Mouse (Mus musculus): ENCODE data around the gene Trim13. TPM values are rescaled to one million over a fixed set of nuclear protein-coding genes. Genes with fewer than 3 reads are reported as not detected.

Trim13 gene
- polyA plus RNA-seq, 1 experiment from 2014 or later: 59.0 TPM

DNA sequence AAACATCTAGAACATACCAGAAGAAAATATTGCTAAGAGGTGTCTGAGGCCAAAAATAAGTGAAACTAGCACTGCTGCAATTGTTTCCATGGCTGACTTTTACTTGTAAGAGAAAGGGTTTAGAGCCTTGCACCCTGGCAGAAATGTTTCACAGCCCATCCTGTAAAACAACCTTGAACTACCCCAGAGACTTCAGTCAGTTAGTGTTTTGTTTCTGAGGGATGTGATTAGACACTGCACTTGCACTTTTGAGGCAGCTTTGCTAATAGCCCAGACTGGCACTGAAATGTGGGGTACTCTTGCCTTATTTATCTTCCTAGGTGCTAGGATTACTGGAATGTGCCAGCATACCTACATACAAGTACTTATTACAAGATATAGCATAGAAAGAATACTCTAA, 37.9 kb downstream of the Trim13 start:
- no peak for ATAC-seq (ENCODE audit: low read depth)
- Histone ChIP-seq H3K4me2 (no peak overlapping the region), H3K4me1 (replicated peaks) (no peaks in the 10 kb centered on the region), H3K27me3 (no peaks in the 10 kb centered on the region), H3K9me3 (no peaks in the 10 kb centered on the region), H3K27ac (replicated peaks) (no peak overlapping the region), H3K9ac (no peak overlapping the region), H3K36me3 (peaks cover 6% of the 10 kb centered on the region; the same call in 1 of the 2 replicates), H3K4me3 (no peak overlapping the region)

DNA sequence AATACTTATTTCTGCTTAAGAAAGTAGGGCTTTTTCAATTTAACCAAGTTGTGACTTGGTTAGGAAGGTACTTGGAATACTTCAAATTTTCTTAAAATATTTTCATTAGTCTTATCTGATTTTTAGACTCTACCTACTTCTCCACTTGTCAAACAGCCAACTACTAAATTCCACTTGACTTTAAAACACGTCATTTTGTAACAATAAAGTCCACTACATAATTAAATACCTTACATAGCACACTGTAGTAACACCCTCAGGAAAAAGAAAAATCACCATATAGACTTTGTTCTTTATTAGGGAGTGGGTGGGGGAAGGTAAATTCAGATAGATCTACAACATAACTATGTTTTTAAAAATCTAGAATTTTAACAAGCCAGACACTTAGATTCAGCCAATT, 44.6 kb downstream of the Trim13 start:
- no peak overlapping the region for H3K4me2 ChIP-seq
- WGBS: 46% methylated on average over 1 of the region's 1 CpGs
- no peak overlapping the region for H3K4me3 ChIP-seq
- no peak overlapping the region for H3K27ac ChIP-seq (replicated peaks)
- no peak overlapping the region for H3K9ac ChIP-seq
- no peak for ATAC-seq (ENCODE audit: low read depth)
- no peaks in the 10 kb centered on the region for H3K4me1 ChIP-seq (replicated peaks)
- no peaks in the 10 kb centered on the region for H3K9me3 ChIP-seq
- H3K36me3 ChIP-seq: no peaks in the 10 kb centered on the region
- H3K27me3 ChIP-seq: no peaks in the 10 kb centered on the region

DNA sequence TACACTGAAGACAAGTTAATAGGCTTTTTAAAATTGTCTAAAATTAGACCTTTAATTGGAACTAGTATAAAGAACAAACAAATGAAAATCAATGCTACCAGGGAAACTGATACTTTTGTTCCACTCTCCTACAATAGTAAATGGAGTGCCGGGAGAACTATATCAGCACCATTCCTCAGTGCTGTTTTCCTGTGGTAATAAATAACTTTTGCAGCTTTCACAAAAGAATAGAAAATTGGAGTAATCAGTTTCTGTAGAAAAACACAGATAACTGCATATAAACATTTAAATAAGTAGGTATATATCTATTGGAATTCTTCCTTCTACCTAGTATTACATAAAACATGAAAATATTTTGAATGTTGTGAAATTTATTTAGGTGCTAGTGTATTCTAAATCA, 47.5 kb downstream of the Trim13 start:
- Histone ChIP-seq H3K27ac (replicated peaks) (no peak overlapping the region), H3K36me3 (no peaks in the 10 kb centered on the region), H3K4me1 (replicated peaks) (peaks cover 5% of the 10 kb centered on the region), H3K4me3 (no peak overlapping the region), H3K4me2 (peak overlapping the region; percentile 27; the same call in 1 of the 2 replicates), H3K9me3 (no peaks in the 10 kb centered on the region), H3K27me3 (no peaks in the 10 kb centered on the region), H3K9ac (no peak overlapping the region)
- no peak for ATAC-seq (ENCODE audit: low read depth)
- 13% methylated on average over 1 of the region's 1 CpGs for WGBS

DNA sequence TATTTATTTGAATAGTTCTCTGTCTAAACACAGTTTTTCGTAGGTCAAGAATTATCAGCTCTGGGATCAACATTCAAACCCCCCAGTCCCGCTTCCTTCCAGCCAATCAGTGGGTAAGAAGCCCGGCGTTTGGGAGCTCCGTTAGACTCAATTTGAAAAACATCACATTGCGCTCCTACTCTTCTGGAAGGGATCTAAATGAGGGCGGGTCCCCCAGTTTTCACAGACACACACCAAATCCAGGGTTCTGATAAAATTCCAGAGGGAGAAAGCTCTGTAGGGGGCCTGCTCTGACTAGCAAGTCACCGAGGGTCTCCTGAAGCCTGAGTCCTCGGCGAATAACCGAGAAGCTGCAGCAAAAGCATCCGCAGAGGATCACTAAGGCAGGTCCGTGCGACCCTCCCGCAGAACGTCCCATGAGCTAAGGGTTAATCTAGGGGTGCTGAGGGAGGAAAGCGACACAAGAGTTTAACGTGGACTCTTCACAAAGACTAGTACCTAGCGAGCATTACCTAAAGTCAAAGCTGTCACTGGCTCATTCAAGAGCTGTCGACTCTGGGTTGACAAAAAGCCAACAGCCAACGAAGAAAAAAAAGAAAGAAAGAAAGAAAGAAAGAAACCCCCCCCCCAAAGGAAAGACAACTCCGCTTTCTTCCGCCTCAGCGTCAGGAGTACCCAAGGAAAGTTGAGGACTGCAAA, 49.3 kb downstream of the Trim13 start:
- Histone ChIP-seq H3K4me3 (peak overlapping the region; percentile 82), H3K9ac (peak overlapping the region; percentile 87), H3K36me3 (no peaks in the 10 kb centered on the region), H3K27ac (replicated peaks) (peak overlapping the region; percentile 90), H3K9me3 (no peaks in the 10 kb centered on the region), H3K4me1 (replicated peaks) (peaks cover 5% of the 10 kb centered on the region), H3K27me3 (no peaks in the 10 kb centered on the region), H3K4me2 (peak overlapping the region; percentile 91)
- ATAC-seq (ENCODE audit: low read depth): no peak
- WGBS: under 1% methylated on average over 24 of the region's 24 CpGs

DNA sequence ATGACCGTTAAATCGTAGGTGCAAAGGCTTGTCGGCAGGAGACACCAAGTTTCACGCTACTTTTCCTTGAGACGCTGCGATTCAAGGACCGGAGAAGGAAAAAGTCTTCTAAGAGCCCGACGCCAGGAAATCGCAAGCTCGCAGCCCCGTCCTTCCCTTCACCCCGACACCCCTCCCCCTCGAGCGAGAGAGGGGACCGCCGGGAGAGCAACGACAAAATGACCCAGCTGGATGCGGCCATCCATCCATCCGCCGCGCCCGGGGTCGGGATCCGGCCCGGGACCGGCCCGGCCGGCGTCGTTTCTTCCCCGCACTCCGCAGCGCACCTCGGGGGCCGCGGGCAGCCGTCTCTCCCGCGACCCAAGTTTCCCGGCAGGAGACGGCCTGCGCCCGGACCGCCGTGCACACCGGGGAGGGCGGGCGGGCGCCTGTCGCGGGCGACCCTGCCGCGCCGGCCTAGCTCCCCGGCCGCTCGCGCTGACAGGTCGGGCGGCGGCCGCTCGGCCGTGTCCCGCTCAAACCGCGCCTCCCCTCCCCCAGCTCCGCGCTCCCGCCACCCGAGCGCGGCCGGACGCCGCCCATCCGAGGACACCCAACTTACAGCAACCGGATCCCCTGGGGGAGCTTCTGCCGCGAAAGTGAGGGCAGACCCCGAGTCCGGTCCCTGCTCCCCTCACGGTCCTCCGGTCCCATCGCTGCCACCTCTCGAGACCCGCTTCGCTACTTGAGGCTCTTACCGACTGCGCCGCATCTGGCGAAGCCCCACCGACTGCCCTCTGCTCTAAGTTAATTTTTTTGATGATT, 50.0 kb downstream of the Trim13 start:
- peak; percentile 71 for ATAC-seq (ENCODE audit: low read depth)
- peak overlapping the region; percentile 87 for H3K9ac ChIP-seq
- under 1% methylated on average over 64 of the region's 95 CpGs for WGBS
- peak overlapping the region; percentile 82 for H3K4me3 ChIP-seq
- no peaks in the 10 kb centered on the region for H3K27me3 ChIP-seq
- no peaks in the 10 kb centered on the region for H3K36me3 ChIP-seq
- H3K4me2 ChIP-seq: peak overlapping the region; percentile 91
- H3K4me1 ChIP-seq (replicated peaks): peaks cover 5% of the 10 kb centered on the region
- H3K9me3 ChIP-seq: no peaks in the 10 kb centered on the region
- H3K27ac ChIP-seq (replicated peaks): peak overlapping the region; percentile 90

DNA sequence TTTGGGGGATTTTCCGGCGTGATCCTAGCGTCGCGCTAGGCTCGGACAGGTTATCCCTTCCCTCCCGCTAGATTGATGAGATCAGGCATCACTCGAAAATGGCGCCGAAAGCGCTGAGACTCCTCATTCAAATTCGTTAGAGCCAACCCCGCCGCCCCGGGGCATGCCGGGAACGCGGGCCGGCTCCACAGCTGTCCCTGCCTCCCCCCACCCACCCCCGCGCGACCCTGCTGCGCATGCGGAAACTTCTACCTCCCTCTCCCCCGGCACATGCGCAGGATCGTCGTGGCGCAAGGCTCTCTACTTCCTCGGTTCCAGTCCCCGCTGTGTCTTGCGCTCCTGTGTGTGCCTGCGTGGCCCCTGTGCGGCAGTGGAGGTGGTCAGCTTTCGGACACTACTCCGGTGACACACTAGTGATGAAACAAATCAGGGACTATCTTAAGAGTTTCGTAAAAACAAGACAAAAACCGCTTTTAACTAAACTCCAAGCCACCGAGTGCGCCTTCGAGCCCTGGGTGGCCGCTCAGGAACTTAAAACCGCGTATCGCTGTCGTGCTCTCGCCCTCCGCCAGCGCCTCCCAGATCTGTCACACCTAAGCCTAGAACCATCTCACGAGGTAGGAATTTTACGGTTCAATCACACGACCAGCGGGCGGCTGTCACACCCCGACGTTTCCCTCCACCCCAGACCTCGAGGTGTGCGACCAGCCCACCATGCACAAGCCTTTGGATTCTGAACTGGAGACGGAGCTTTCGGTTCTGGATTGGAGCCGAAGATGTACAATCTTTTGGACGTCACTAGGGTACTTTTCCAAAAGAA, 50.8 kb downstream of the Trim13 start:
- H3K9ac ChIP-seq: peak overlapping the region; percentile 87
- ATAC-seq (ENCODE audit: low read depth): peak; percentile 95
- H3K27me3 ChIP-seq: no peaks in the 10 kb centered on the region
- peak overlapping the region; percentile 82 for H3K4me3 ChIP-seq
- no peaks in the 10 kb centered on the region for H3K9me3 ChIP-seq
- peak overlapping the region; percentile 90 for H3K27ac ChIP-seq (replicated peaks)
- no peaks in the 10 kb centered on the region for H3K36me3 ChIP-seq
- peaks cover 5% of the 10 kb centered on the region for H3K4me1 ChIP-seq (replicated peaks)
- 2% methylated on average over 62 of the region's 62 CpGs for WGBS
- H3K4me2 ChIP-seq: peak overlapping the region; percentile 91

DNA sequence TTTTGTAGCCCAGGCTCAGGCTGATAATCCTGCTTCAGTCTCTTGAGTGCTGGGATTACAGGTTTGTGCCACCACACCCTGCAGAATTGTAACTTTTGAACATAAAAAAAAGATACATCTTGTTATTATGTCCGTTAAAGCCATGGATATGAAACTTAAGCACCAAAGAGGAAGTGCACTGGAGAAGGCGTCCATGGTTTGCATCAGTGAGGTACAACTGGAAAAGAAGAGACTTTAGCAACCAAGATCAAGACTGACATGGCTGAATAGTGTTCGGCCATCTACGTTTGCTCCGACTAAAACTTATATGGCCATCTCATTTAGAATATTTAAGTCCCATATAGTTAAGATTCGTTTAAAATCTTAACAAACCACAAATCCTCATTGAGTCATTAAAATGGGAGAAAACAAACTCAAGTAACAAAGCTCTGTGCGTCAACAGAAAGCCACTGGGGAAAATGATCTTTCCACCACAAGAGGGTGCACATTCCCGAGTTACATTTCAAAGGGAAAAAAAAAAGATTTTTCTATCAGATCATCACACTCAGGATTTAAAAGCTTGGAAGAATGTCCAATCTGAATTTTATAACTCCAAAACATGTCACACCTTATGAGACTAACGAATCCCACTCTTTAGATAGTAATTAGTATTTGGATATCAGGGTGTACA, 52.4 kb downstream of the Trim13 start:
- Histone ChIP-seq H3K4me1 (replicated peaks) (peaks cover 5% of the 10 kb centered on the region), H3K9me3 (no peaks in the 10 kb centered on the region), H3K27me3 (no peaks in the 10 kb centered on the region), H3K27ac (replicated peaks) (no peak overlapping the region), H3K4me3 (no peak overlapping the region), H3K36me3 (no peaks in the 10 kb centered on the region), H3K9ac (no peak overlapping the region), H3K4me2 (no peak overlapping the region)
- ATAC-seq (ENCODE audit: low read depth): no peak
- 44% methylated on average over 9 of the region's 9 CpGs for WGBS

MicroRNA genes within 50 kb of the gene (microRNA counts, 519-probe panel; counts per million panel counts)
- microRNA mmu-miR-15a (5,063 counts per million, percentile 88 among the panel's probes with 10 or more counts), microRNA mmu-miR-16 (6,075 counts per million, percentile 98 among the panel's probes with 10 or more counts)

Small RNAs within 50 kb of the gene (microRNA-seq; reads per million reads assigned to microRNA genes)
- gene Mir15a (1,659 reads per million, percentile 84 among the genes with 10 or more reads in this experiment), gene Mir16-1 (1,414 reads per million, percentile 83 among the genes with 10 or more reads in this experiment)

Other genes starting within 250 kb of the Trim13 start
- gene Ebpl, start 237.8 kb upstream of the Trim13 start, polyA plus RNA-seq (2015; fragmentation: Nextera tagmentation; extraction: Ambion mirVana): 9.1 and 11.7 TPM in 2 replicates
- gene Kpna3, start 158.4 kb upstream of the Trim13 start, polyA plus RNA-seq (2015; fragmentation: Nextera tagmentation; extraction: Ambion mirVana): 73.2 and 80.2 TPM in 2 replicates
- 43.2 and 47.0 TPM in 2 replicates for gene Spryd7, start 41.4 kb upstream of the Trim13 start, polyA plus RNA-seq (2015; fragmentation: Nextera tagmentation; extraction: Ambion mirVana)
- 3.2 and 3.3 TPM in 2 replicates for gene Kcnrg, start 9.2 kb downstream of the Trim13 start, polyA plus RNA-seq (2015; fragmentation: Nextera tagmentation; extraction: Ambion mirVana)

All from neural tube, embryonic 13.5 days (tissue).